Mouse (Mus musculus) activated CD4-positive, CD25-positive, alpha-beta regulatory T cell, adult 9 weeks (primary cell): ENCODE results near the gene Zbtb33. TPM values are rescaled to one million over a fixed set of nuclear protein-coding genes. Genes with fewer than 3 reads are reported as not detected.

Experiments used
- polyA plus RNA-seq: library from polyadenylated mRNA; unstranded; fragments of 100-300 nt; shearing (Covaris generic); gene quantifications from one replicate; pipeline ENCODE4 v1.2.1, GENCODE M21; 2017

Gene Zbtb33
- 1.8 TPM for polyA plus RNA-seq

GRCm38 (mm10) chrX:38189552-38190457 is at the start of gene Zbtb33:
Zbtb33 (plus strand) TSS chrX:38189793.

Other genes with a start within 250 kb of the Zbtb33 start
- gene Btg1-ps1, start 171.0 kb upstream of the Zbtb33 start, polyA plus RNA-seq = not detected
- not detected for gene Btg1-ps2, start 146.7 kb upstream of the Zbtb33 start, polyA plus RNA-seq
- not detected for gene Rhox10, start 123.3 kb upstream of the Zbtb33 start, polyA plus RNA-seq
- not detected for gene Rhox11, start 104.7 kb upstream of the Zbtb33 start, polyA plus RNA-seq
- gene Rhox12, start 78.9 kb upstream of the Zbtb33 start, polyA plus RNA-seq = not detected
- gene Rhox13, start 68.6 kb upstream of the Zbtb33 start, polyA plus RNA-seq = not detected
- gene Tmem255a, start 62.6 kb downstream of the Zbtb33 start, polyA plus RNA-seq = 0.98 TPM
- gene Atp1b4, start 126.4 kb downstream of the Zbtb33 start, polyA plus RNA-seq = not detected